Mouse (Mus musculus) olfactory bulb, adult 2 months (tissue): Measurements from ENCODE around the gene Kazn.

Experiments
- CTCF ChIP-seq: fragments of 200-500 bp; IDR thresholded peaks from 2 replicates; pipeline ENCODE4 v1.5.1; 2012; ENCODE audit warnings: low read depth, mild to moderate bottlenecking, low read length, moderate library complexity; ENCODE audit not compliant: insufficient read depth
- POLR2A ChIP-seq: fragments of 200-500 bp; IDR thresholded peaks from 2 replicates; pipeline ENCODE4 v1.6.1; 2012; ENCODE audit warnings: mild to moderate bottlenecking, low read depth, low read length, moderate library complexity; ENCODE audit not compliant: insufficient read depth

- TF ChIP-seq POLR2A (no peak), CTCF (no peak)
Observed at GRCm38 (mm10) chr4:142218997-142219396, 20.2 kb downstream of the Kazn start.
